Mouse (Mus musculus) limb, embryonic 15.5 days (tissue): Measurements from ENCODE around the gene Il10. TPM values are rescaled to one million over a fixed set of nuclear protein-coding genes. Genes with fewer than 3 reads are reported as not detected.
"Not testable (repeated sequence)": the region's sequence is repeated elsewhere in the genome, so short reads cannot be mapped to it uniquely, and the experiment has no call there.

ENCODE experiments used
- ATAC-seq: fragments of 200-750 bp; cut with Nextera tagmentation; 2 replicates; pipeline ENCODE4 v1.8.0; 2017; ENCODE audit warnings: low read depth, moderate TSS enrichment; ENCODE audit not compliant: insufficient number of reproducible peaks, low FRiP score, low TSS enrichment
- H3K27ac ChIP-seq: fragments of 300-500 bp; sonication (generic); 2 replicates; pipeline ENCODE4 v1.5.1; 2015; ENCODE audit warnings: moderate library complexity, mild to moderate bottlenecking, inconsistent platforms
- H3K27me3 ChIP-seq: fragments of 300-500 bp; sonication (generic); 2 replicates; pipeline ENCODE4 v1.6.1; 2015; ENCODE audit warnings: inconsistent platforms
- H3K36me3 ChIP-seq: fragments of 300-500 bp; sonication (generic); 2 replicates; pipeline ENCODE4 v1.6.1; 2015; ENCODE audit warnings: inconsistent platforms
- H3K4me1 ChIP-seq: fragments of 300-500 bp; sonication (generic); 2 replicates; pipeline ENCODE4 v1.6.1; 2015; ENCODE audit warnings: inconsistent platforms
- H3K4me2 ChIP-seq: fragments of 300-500 bp; sonication (generic); 2 replicates; pipeline ENCODE4 v1.6.1; 2015; ENCODE audit warnings: mild to moderate bottlenecking, inconsistent platforms
- H3K4me3 ChIP-seq: fragments of 300-500 bp; sonication (generic); 2 replicates; pipeline ENCODE4 v1.5.1; 2015; ENCODE audit warnings: mild to moderate bottlenecking, inconsistent platforms
- H3K9ac ChIP-seq: fragments of 300-500 bp; sonication (generic); 2 replicates; pipeline ENCODE4 v1.6.1; 2015; ENCODE audit warnings: inconsistent platforms
- H3K9me3 ChIP-seq: fragments of 300-500 bp; sonication (generic); 2 replicates; pipeline ENCODE4 v1.6.1; 2016; ENCODE audit warnings: inconsistent platforms
- WGBS: fragments of 180-500 bp; shearing (Covaris S2); methylation state at CpG from one replicate; pipeline ENCODE4 v1.1.7; 2015; 5-methylcytosine and 5-hydroxymethylcytosine counted together
- polyA plus RNA-seq: library from polyadenylated mRNA; unstranded; fragments of >200 nt; fragmentation: Nextera tagmentation; extraction: Ambion mirVana; gene quantifications from 2 replicates; pipeline ENCODE4 v1.2.1, GENCODE M21; 2015

Il10 gene
- polyA plus RNA-seq, 1 experiment from 2014 or later, result not detected

- H3K36me3 ChIP-seq, result no peaks in the 10 kb centered on the region
- no peak overlapping the region for H3K4me2 ChIP-seq
- ATAC-seq, result no peak
- no peaks in the 10 kb centered on the region for H3K27me3 ChIP-seq
- no peaks in the 10 kb centered on the region for H3K4me1 ChIP-seq
- WGBS, result 74% methylated on average over 11 of the region's 11 CpGs
- H3K4me3 ChIP-seq, result no peak overlapping the region
- H3K9ac ChIP-seq, result no peak overlapping the region
- H3K27ac ChIP-seq, result no peak overlapping the region
- H3K9me3 ChIP-seq, result no peaks in the 10 kb centered on the region
Measured at GRCm38 (mm10) chr1:131021900-131022590, 2.4 kb downstream of the Il10 start.

GRCm38 (mm10) chr1:131022591-131023249, 3.1 kb downstream of the Il10 start:
- H3K4me3 ChIP-seq, result no peak overlapping the region
- no peaks in the 10 kb centered on the region for H3K4me1 ChIP-seq
- H3K9ac ChIP-seq, result no peak overlapping the region
- no peaks in the 10 kb centered on the region for H3K9me3 ChIP-seq
- no peak for ATAC-seq
- no peak overlapping the region for H3K4me2 ChIP-seq
- H3K27me3 ChIP-seq, result no peaks in the 10 kb centered on the region
- no peak overlapping the region for H3K27ac ChIP-seq
- H3K36me3 ChIP-seq, result no peaks in the 10 kb centered on the region
- 31% methylated on average over 5 of the region's 5 CpGs for WGBS

- not testable (repeated sequence) for H3K27me3 ChIP-seq, H3K4me3 ChIP-seq, H3K4me1 ChIP-seq, H3K9ac ChIP-seq, H3K36me3 ChIP-seq, ATAC-seq, H3K9me3 ChIP-seq, H3K4me2 ChIP-seq, H3K27ac ChIP-seq
- 79% methylated on average over 4 of the region's 4 CpGs for WGBS
Measured at GRCm38 (mm10) chr1:131023250-131023858, 3.7 kb downstream of the Il10 start.

- Histone ChIP-seq H3K4me3 (no peak overlapping the region), H3K27ac (no peak overlapping the region), H3K4me2 (no peak overlapping the region), H3K36me3 (no peaks in the 10 kb centered on the region), H3K9ac (no peak overlapping the region), H3K4me1 (0 out of 2 replicates have a peak, but pooled peaks cover 1% of the 10 kb centered on the region), H3K27me3 (no peaks in the 10 kb centered on the region), H3K9me3 (no peaks in the 10 kb centered on the region)
- ATAC-seq, result no peak
- WGBS, result 84% methylated on average over 8 of the region's 8 CpGs
Measured at GRCm38 (mm10) chr1:131024900-131025842, 5.5 kb downstream of the Il10 start.

GRCm38 (mm10) chr1:131025843-131026190, 6.2 kb downstream of the Il10 start:
- 0 out of 2 replicates have a peak, but pooled peaks cover 5% of the 10 kb centered on the region for H3K4me1 ChIP-seq

GRCm38 (mm10) chr1:131029215-131029614, 9.6 kb downstream of the Il10 start:
- WGBS, result 89% methylated on average over 3 of the region's 3 CpGs
- Histone ChIP-seq H3K36me3 (no peaks in the 10 kb centered on the region), H3K9ac (no peak overlapping the region), H3K27me3 (no peaks in the 10 kb centered on the region), H3K4me3 (no peak overlapping the region), H3K9me3 (no peaks in the 10 kb centered on the region), H3K4me1 (0 out of 2 replicates have a peak, but pooled peaks cover 5% of the 10 kb centered on the region), H3K27ac (no peak overlapping the region), H3K4me2 (no peak overlapping the region)
- no peak for ATAC-seq

More at GRCm38 (mm10) chr1:131025843-131026190, 6.2 kb downstream of the Il10 start:
- Histone ChIP-seq H3K4me2 (no peak overlapping the region), H3K9ac (no peak overlapping the region), H3K36me3 (no peaks in the 10 kb centered on the region), H3K27ac (no peak overlapping the region), H3K4me3 (no peak overlapping the region), H3K9me3 (no peaks in the 10 kb centered on the region), H3K27me3 (no peaks in the 10 kb centered on the region)
- ATAC-seq, result no peak
- 70% methylated on average over 4 of the region's 4 CpGs for WGBS

- no peak overlapping the region for H3K4me2 ChIP-seq
- 0 out of 2 replicates have a peak, but pooled peaks cover 5% of the 10 kb centered on the region for H3K4me1 ChIP-seq
- no peaks in the 10 kb centered on the region for H3K27me3 ChIP-seq
- no peaks in the 10 kb centered on the region for H3K9me3 ChIP-seq
- H3K4me3 ChIP-seq, result no peak overlapping the region
- no peak overlapping the region for H3K9ac ChIP-seq
- 28% methylated on average over 7 of the region's 7 CpGs for WGBS
- no peak for ATAC-seq
- H3K36me3 ChIP-seq, result no peaks in the 10 kb centered on the region
- no peak overlapping the region for H3K27ac ChIP-seq
Measured at GRCm38 (mm10) chr1:131030261-131030660, 10.6 kb downstream of the Il10 start.

- H3K9me3 ChIP-seq, result no peaks in the 10 kb centered on the region
- no peak overlapping the region for H3K9ac ChIP-seq
- 8% methylated on average over 3 of the region's 3 CpGs for WGBS
- H3K4me2 ChIP-seq, result no peak overlapping the region
- H3K36me3 ChIP-seq, result no peaks in the 10 kb centered on the region
- H3K4me1 ChIP-seq, result 0 out of 2 replicates have a peak, but pooled peaks cover 5% of the 10 kb centered on the region
- ATAC-seq, result no peak
- no peak overlapping the region for H3K4me3 ChIP-seq
- H3K27ac ChIP-seq, result no peak overlapping the region
- no peaks in the 10 kb centered on the region for H3K27me3 ChIP-seq
Measured at GRCm38 (mm10) chr1:131031267-131031666, 11.6 kb downstream of the Il10 start.

- Histone ChIP-seq H3K9ac (no peak overlapping the region), H3K27ac (no peak overlapping the region), H3K4me3 (no peak overlapping the region), H3K36me3 (no peaks in the 10 kb centered on the region), H3K4me2 (no peak overlapping the region), H3K4me1 (no peaks in the 10 kb centered on the region), H3K9me3 (no peaks in the 10 kb centered on the region), H3K27me3 (no peaks in the 10 kb centered on the region)
- ATAC-seq, result no peak
- 87% methylated on average over 5 of the region's 5 CpGs for WGBS
Measured at GRCm38 (mm10) chr1:131038001-131038400, 18.4 kb downstream of the Il10 start.

- Histone ChIP-seq H3K27me3 (no peaks in the 10 kb centered on the region), H3K27ac (no peak overlapping the region), H3K9ac (no peak overlapping the region), H3K36me3 (no peaks in the 10 kb centered on the region), H3K4me2 (no peak overlapping the region), H3K9me3 (no peaks in the 10 kb centered on the region), H3K4me3 (no peak overlapping the region), H3K4me1 (no peaks in the 10 kb centered on the region)
- WGBS, result 76% methylated on average over 10 of the region's 10 CpGs
- ATAC-seq, result no peak
Measured at GRCm38 (mm10) chr1:131038415-131039017, 18.9 kb downstream of the Il10 start.

GRCm38 (mm10) chr1:131039479-131039878, 19.8 kb downstream of the Il10 start:
- Histone ChIP-seq H3K27ac (no peak overlapping the region), H3K4me1 (no peaks in the 10 kb centered on the region), H3K36me3 (no peaks in the 10 kb centered on the region), H3K27me3 (no peaks in the 10 kb centered on the region), H3K9ac (no peak overlapping the region), H3K4me3 (no peak overlapping the region), H3K4me2 (no peak overlapping the region), H3K9me3 (no peaks in the 10 kb centered on the region)
- no peak for ATAC-seq
- WGBS, result 83% methylated on average over 5 of the region's 5 CpGs
